Mouse (Mus musculus): Measurements from ENCODE around the gene Dhx37.
"Not testable (repeated sequence)": the region's sequence is repeated elsewhere in the genome, so short reads cannot be mapped to it uniquely, and the experiment has no call there.

Dhx37 gene

GRCm38 (mm10) chr5:125448026-125448425 lies 14.1 kb upstream of the Dhx37 start:
- no peak for DNase-seq

- no peak for DNase-seq
Observed at GRCm38 (mm10) chr5:125446344-125446743, 12.4 kb upstream of the Dhx37 start.

GRCm38 (mm10) chr5:125444554-125444953 lies 10.6 kb upstream of the Dhx37 start:
- DNase-seq: no peak

DNA sequence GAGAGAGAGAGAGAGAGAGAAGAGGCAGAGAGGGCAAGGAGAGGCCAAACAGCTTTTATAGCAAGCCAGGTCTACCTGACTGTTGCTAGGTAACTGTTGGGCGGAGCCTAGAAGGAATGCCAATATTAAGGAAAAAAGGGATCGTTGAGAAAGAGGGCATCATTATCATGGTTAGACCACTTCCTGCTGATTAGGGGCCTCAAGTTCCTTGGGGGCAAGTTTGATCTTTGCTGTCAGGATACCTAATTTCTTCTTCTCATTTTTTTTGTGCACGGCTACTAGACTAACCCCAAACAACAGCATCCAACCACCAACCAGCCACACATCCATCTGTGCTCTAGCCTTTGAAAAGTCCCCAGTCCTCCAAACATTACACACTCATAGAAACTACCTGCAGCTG lies 10.0 kb upstream of the Dhx37 start:
- DNase-seq: no peak

DNA sequence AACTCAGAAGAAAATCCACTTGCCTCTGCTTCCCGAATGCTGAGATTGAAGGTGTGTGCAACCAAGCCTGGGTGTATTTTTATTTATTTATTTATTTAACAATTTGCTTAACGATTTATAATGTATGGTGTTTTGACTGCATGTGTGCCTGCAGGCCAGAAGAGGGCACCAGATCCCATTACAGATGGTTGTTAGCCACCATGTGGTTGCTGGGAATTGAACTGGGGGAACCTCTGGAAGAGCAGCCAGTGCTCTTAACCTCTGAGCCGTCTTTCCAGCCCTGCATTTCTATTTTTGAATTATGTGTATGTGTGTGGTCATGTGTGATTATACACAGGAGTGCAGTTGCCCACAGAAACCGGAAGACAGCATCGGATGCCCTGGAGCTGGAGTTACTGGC lies 9.4 kb upstream of the Dhx37 start:
- no peak for DNase-seq

- DNase-seq: no peak
Observed at GRCm38 (mm10) chr5:125442136-125442995, 8.4 kb upstream of the Dhx37 start.

GRCm38 (mm10) chr5:125441234-125442114 lies 7.6 kb upstream of the Dhx37 start, which contains the start of gene Bri3bp:
Gene Bri3bp, plus strand, starts transcription at chr5:125441568.
- peak; percentile 73 to 78 for DNase-seq

DNA sequence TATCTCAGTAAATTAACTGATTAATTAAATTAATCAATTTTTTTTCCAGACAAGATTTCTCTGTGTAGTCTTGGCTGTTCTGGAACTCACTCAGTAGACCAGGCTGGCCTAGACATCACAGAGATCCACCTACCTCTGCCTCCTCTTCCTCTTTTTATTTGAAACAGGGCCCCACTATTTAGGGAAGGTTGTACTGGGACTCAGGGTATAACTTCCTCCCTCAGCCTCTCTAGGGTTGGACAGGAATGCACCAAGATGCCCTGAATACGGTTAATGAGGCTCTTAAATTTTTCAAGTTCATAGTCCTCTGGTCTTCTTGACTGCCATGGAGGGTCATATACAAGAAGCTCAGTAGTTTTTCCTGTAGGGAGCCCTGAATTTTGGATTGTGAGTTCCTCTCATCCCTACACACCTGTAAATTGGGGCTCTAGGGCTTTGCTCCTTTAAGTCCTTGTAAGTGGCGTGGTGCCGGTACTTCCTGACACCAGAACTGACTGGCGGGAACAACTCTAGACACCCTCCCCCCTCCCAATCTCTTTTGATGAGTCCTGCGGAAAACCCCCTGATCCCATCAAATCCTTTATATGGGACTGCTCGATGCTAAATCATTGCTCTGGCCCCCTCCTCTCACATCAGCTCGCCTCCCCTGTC lies 6.8 kb upstream of the Dhx37 start:
- DNase-seq: peak in 1 of 2 experiments; percentile 33

DNA sequence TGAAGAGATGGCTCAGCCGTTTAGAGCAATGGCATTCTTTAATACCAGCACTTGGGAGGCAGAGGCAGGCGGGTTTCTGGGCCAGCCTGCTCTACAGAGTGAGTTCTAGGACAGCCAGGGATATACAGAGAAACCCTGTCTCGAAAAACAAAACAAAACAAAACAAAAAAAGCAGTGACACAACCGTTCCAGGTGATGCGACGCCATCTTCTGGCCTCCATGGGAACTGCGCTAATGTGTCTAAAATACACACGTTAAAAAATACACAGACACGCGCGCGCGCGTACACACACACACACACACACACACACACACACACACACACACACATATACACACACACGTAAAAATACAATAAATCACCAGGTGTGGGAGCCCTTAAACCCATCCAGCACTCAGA lies 426 bp upstream of the Dhx37 start:
- peak in 1 of 2 experiments; percentile 51 for DNase-seq

- DNase-seq: not testable (repeated sequence)
Observed at GRCm38 (mm10) chr5:125432324-125432723, 1.6 kb downstream of the Dhx37 start.

- no peak for DNase-seq
Observed at GRCm38 (mm10) chr5:125426343-125426742, 7.6 kb downstream of the Dhx37 start.

- no peak for DNase-seq
Observed at GRCm38 (mm10) chr5:125425698-125426276, 8.1 kb downstream of the Dhx37 start.

- DNase-seq: no peak
Observed at GRCm38 (mm10) chr5:125419124-125419523, 14.8 kb downstream of the Dhx37 start.

DNA sequence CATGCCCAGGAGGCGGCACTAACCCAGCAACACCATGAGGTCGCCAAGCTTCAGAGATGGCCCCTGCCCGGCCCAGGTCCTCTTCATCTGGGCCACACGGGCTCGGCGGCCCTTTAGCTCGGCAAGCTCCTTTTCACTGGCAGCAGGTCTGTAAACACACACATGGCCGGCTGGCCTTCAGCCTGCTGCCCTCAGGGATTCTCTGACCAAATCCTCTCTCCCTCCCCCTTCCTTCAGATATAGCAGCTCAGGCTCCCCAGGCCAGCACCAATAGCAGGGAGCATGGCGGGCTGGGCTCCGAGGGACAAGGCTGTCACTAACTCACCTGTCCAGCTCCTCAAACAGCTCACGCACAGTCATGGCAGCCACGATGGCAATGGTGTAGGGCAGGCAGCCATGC lies 15.3 kb downstream of the Dhx37 start:
- DNase-seq: peak; percentile 69 to 76

DNA sequence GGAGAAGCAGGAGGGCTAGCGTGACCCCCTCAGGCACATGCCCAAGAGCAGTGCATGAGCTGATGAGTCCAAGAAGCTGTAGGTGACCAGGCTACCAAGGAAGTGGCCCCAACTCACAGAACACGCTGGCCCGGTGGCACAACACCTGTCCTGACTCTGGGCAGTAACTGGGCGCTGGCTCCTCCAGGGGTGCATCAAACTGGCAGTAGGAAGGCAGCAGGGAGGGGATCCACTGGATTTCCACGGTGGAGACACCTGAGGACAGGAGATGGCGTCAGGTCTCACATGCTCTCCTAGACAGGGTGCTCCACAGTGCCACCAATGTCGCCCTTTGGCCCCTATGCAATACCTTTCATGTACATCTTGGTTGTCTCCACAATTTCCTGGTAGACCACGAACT lies 17.7 kb downstream of the Dhx37 start:
- no peak for DNase-seq

GRCm38 (mm10) chr5:125413763-125414162 lies 20.2 kb downstream of the Dhx37 start:
- no peak for DNase-seq

DNA sequence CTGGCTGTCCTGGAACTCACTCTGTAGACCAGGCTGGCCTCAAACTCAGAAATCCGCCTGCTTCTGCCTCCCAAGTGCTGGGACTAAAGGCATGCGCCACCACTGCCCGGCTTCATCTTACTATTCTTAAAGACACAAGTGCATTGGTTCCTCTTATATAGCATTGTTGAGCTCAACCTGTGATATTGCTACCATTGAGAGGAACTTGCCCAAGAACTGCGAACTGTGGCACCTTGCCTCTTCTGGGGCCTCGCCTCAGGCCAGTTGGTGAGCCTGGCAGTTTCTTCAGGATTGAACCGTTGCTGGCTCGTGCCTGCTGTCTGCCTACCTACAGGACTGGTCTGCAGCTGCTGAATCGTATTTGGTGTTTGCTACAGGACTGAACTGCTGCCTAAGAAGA lies 21.4 kb downstream of the Dhx37 start:
- not testable (repeated sequence) for DNase-seq

- DNase-seq: peak; percentile 83 to 94
Observed at GRCm38 (mm10) chr5:125411972-125412530, 21.9 kb downstream of the Dhx37 start.

DNA sequence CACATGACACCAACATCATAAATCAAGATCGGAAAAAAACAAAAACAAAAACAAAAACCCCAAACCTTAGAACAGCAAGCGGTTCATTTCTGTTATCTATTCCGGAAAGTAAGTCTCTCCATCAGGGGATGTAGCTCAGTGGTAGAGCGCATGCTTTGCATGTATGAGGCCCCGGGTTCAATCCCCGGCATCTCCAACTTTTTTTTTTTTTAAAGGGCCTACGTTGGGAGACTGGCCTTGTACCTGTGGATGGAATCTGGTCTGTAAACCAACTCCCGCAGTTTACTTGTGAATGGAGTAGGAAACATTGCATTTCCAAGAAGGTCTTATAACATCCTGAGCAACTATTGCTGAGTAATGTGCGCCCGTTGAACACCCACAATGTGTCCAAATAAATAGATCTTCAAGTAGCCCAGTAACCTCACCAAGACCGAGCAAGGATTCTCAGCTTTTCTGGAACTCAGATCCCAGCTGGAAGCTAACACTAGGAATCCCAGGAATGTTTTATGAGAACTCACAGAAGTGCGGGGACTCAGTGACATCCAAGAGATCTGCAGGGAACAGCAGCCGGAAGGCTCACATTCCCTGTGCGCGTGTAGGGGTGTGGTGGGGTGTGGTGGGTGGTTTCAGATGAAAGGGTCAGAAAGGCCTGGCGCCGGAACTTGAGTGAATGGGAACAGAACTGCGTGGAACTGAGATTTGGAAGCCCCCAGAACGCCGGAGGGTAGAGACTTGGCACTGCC lies 24.4 kb downstream of the Dhx37 start:
- peak; percentile 46 to 49 for DNase-seq

- DNase-seq: peak; percentile 86 to 88
Observed at GRCm38 (mm10) chr5:125408842-125409241, 25.1 kb downstream of the Dhx37 start.

DNA sequence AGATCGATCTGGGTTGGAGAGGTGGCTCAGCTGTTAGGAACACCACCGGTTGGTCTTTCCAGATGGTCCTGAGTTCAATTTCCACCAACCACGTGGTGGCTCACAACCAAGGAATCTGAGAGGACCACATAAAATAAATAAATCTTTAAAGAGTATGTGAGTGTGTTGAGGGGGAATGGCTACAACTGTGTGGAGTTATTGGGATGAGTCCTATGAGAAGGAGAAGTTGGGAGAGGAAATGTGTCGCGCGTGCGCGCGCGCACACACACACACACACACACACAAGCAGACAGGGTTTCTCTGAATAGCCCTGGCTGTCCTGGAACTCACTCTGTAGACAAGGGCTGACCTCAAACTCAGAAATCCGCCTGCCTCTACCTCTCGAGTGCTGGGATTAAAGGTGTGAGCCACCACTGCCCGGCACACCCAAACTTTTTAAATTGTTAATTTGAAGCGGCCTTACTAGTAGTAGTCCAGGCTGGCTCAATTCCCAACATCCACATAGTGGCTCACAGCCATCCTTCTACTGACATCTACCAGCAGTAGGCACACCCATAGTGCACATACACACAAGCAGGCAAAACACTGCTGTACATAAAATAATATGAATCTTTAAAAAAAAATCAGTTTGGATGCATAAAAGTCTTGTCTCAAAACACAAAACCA lies 25.9 kb downstream of the Dhx37 start:
- no peak for DNase-seq
